Mouse (Mus musculus) Muller cell, postnatal 12 days (primary cell): ENCODE measurements at regions not wholly inside any gene's neighbourhood (a gene's known extent, or its start where the extent isn't known, plus 50 kb on each side); places are given as distances from the start of the nearest gene placed in this dataset.
A peak's percentile ranks its signal among the peaks of the same experiment; 100 is the strongest.

Source experiments
- DNase-seq: peaks from one replicate; pipeline ENCODE4 v3.0.0-alpha.2; 2015; ENCODE audit errors: inconsistent ontology term

DNA sequence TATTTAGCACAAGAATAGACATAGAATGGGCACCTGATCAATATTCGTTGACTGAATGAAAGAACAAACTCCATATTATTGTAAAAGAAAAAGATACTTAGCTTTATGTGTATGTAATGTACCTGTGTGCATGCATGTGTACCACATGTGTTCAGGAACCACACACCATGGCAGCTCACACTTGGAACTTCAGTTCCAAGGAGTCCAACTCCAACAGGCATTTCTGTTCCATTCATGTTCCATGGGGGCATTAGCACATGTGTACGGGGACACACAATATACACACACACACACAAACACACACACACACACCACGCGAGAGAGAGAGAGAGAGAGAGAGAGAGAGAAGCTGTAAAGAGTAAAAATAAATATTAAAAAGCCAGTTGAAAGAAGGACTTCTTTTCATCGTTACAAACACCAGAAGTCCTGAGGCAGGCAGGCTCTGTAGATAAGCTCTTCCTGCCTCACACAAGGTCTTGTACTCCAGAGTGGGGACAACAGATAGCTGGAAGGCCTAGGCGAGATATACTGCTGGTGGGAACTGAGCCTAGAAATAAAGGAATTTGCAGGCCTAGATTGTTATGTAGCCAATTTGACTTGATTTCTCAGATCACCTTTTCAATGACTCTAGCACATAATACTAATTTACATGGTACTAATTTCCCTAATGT is 141.6 kb upstream of the Marcks start:
- DNase-seq: no peak

- no peak for DNase-seq
Observed at GRCm38 (mm10) chr10:37279316-37279715, 140.6 kb upstream of the Marcks start.

DNA sequence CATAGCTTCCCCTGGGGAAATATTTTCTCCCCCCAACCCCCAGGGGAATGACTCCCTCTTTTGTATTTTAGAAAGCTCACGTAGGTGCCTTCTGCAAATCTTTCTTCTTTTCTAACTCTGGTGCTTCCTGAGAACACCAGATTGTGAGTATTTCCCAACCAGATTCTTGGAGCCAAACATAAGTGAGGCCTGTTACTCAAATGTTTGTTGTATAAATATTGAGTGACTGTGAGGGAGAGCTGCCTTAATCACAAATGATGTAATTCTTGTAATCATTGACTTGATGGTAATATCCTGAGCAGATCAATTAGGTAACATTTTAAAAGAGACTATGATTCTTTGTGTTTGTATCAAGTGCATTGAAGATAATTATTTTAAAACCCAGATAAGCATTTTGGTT is 137.1 kb upstream of the Marcks start:
- no peak for DNase-seq

DNA sequence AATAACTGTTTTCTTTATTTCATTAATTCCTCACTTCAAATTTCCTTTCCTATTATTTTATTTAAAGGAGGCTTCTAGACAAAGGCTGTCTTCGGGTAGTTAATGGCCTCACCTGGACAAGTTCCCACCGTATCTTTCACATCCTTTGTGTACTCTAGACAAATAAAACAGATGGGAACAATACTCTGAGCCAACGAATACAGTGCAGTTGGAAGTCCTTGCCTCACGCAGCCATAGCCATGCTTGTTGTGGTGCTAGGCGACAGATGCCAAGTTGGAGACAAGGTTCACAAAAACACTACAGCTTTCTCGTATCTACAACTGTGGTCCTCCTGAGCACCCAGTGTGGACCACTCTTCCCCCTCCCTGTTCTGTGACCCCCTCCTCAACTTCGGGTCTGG is 136.6 kb upstream of the Marcks start:
- DNase-seq: no peak

- no peak for DNase-seq
Observed at GRCm38 (mm10) chr10:37271967-37272366, 133.2 kb upstream of the Marcks start.

GRCm38 (mm10) chr10:37270236-37271000 is 131.7 kb upstream of the Marcks start:
- no peak for DNase-seq

DNA sequence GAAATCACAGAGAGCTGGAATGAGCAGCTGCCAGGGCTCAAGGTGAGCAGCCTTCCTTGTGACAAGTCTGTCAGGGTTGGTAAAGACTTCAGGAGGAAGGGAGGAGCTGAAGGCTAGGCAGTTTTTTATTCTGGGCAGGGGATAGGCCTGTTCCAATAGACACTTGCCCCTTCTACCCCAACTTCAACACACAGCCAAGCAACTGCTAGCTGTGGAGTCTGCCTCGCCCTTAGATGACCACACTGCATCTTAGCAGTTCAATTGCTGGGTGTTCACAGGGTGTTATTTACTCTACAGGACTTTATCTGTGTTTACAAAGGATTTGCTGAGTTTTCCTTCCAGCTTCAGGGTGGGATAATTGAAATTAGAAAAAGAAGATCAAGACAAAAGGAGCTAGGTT is 128.2 kb upstream of the Marcks start:
- DNase-seq: no peak

DNA sequence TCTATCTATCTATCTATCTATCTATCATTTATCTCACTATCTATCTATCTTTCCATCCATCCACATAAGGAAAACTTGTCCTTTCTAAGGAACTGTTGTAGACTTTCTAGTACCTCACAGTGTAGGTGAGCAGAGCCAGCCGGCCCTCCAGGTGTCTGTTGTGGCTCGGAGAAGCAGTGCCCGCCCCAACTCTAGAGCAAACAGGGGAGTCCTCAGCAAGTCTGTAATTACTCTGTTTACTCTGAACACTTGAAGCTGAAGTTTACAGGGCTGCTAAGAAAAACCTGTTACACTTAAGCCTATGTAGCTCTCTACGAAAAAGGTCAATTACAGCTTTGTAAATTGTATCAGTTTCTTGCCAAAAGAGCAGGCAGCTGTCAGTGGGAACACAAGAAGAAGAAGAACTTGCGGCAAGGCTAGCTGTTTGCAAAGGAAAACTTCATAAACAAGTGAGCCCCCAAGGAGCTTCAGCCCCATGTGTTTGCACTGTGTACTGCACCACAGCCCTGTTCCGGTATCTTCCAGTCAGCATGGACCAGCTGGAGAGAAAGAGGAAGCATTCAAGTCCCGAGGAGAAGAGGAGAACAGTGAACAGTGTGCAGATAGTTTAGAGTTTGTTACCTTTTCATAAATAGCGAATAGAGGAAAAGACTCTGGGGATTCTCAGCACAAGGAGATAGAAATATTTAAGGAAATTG is 122.2 kb upstream of the Marcks start:
- DNase-seq: no peak

GRCm38 (mm10) chr10:37259186-37259585 is 120.5 kb upstream of the Marcks start:
- DNase-seq: no peak

DNA sequence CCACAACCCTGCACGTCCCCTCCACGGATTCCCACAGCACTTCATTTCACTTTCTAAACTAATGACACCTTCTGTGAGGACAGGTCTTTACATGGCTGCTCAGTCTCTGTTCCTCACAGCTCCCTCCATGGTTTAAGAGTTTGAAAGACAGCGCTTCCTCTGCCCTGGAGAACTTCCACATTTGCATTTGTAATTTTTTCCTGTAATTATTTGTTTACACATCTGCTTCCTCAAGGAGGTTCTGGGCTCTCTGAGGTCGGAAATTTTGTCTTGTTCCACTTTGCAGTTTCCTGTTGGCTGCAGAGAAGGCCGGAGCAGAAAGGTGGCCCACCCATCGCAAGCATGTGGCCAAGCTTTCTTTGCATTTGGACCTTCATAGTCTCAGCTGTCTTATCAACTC is 118.8 kb upstream of the Marcks start:
- DNase-seq: no peak

DNA sequence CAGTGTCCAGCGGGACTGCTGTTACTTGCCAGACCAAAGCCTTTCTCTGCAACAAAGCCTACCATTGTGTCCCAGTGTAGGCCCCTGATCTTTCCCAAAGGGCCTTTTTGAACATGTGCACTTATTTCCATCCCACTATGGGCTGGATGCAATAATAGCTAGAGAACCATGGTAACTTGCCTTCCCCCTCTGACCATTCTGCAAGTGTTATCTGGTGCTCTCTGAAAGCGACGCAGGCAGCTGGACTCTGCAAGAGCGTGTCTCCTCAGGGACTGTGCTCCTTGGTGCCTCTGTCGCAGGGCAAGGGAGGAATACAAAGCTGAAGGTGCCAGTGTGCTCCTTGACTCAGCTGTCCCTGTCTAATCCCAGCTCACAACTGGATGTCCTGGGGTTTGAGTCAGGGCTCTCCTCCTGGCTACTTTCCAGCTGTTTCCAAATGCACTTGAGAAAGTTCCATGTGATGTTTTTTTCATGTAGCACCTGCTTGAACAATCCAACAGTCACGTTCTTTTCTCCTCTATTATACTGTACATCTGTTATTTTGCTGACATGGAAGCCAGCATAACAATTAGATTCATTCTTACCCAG is 112.3 kb upstream of the Marcks start:
- peak; percentile 22 for DNase-seq

GRCm38 (mm10) chr10:37250157-37250556 is 111.4 kb upstream of the Marcks start:
- peak; percentile 73 for DNase-seq

- DNase-seq: peak; percentile 57
Observed at GRCm38 (mm10) chr10:37249511-37249910, 110.8 kb upstream of the Marcks start.

GRCm38 (mm10) chr10:37247121-37247520 is 108.4 kb upstream of the Marcks start:
- DNase-seq: no peak

DNA sequence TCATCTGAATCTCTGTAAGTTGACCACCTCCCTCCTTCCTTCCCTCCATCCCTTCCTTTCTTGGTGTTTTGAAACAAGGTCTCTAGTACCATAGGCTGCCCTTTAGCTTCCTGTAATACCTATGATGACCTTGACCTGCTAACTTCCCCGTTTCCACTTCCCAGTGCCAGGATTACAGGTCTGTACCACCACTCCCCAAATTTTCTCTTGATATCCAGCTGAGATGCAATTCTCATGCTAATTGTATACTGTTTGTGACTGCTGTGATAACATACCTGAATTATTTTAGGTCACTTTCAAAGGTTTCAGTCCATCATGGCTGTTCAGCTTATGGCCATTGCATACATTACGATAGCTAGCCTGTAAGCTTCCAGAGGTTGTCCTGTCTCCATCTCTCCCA is 104.4 kb upstream of the Marcks start:
- no peak for DNase-seq

- DNase-seq: peak; percentile 61
Observed at GRCm38 (mm10) chr10:37241821-37242263, 103.1 kb upstream of the Marcks start.

DNA sequence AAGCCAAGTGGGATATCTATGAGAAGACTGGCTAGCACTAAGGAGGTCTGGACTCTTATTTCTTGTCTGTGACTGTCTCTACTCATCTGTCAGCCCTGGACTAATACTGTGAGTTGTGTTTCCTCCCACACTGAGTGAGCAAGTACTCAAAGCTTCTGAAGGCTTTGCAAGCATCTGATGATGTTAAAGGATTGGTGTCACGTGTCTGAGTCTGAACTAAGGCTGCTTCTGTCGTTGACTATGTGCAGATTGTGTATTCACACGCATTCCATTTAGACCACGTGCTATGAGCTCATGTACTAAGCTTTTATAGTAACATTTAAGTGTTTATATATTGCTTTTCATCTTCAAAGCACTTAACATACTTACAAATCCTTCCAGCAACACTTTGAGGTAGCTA is 101.9 kb upstream of the Marcks start:
- DNase-seq: no peak

DNA sequence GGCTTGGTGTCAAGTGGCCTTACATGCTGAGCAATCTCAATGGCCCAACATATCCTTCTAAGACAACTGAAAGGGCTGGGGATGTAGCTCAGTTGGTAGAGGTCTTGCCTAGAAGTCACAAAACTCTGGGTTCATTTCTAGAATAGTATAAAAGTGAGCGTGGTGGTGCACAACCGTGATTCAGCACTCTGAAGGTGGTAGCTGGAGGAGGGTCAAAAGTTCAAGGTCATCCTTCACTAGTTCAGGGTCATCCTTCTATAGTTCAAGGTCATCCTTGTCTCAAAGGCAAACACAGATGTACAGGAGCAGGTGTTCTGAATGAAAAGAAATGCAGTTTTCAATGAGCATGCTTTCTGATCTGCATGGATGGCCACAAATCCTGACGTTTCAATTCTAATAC is 101.5 kb upstream of the Marcks start:
- no peak for DNase-seq

GRCm38 (mm10) chr10:37236001-37236822 is 97.5 kb upstream of the Marcks start:
- no peak for DNase-seq

DNA sequence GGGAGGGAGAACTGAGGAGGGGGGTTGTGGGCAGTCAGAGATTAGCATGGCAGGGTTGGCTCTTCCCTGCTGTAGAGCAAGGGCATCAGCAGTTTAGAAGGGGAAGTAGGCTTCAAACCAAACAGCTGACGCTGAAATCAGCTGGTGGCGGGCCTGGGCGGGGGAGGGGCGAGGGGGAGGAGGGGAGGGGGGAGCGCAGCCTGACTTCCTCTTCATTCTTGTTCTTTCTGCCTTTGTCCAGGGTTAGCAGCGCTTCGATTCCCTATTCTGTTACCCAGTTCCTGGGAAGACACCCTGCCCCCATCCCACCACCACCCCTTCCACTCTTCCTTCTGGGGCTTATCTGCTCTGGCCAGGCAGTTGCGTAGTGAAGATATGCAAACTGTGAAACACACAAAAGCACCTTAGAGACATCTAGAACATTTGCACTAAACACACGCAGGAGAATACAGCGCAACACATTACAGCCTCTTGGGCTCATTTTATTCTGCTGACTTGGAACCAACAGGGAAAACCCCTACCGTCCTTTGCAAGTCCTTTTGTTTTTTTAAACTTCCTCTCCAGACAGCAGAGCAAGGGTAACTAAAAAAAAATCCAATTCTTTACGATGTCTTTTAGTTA is 93.3 kb upstream of the Marcks start:
- no peak for DNase-seq

GRCm38 (mm10) chr10:37231159-37231558 is 92.4 kb upstream of the Marcks start:
- no peak for DNase-seq
